Mouse (Mus musculus): ENCODE data around the gene Arhgap24. TPM values are rescaled to one million over a fixed set of nuclear protein-coding genes. Genes with fewer than 3 reads are reported as not detected.

Arhgap24 gene
- polyA plus RNA-seq, 1 experiment from 2014 or later, result 13.0 TPM

DNA sequence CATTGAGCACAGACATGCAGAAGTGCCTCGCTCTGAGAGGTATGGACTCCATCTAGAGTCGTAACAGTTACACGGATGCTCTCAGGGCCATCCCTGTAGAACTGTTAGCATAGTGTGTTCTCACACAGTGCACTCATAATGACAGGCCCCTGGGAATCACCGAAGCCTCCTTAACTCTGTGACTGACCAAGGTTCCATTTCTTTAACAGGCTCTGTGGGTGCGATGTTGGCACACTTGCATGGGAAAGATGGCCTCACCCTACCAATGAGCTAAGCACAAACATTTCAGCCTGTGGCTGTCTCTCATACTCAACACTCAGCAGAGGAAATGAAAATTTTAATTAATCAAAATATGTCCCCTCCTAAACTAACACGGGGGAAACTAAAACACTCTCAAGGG is 134.1 kb downstream of the Arhgap24 start:
- no peak overlapping the region for H3K4me2 ChIP-seq (ENCODE audit: low read depth, severe bottlenecking)
- H3K9ac ChIP-seq (ENCODE audit: low read length), result no peak overlapping the region
- no peak overlapping the region for H3K27ac ChIP-seq (replicated peaks; ENCODE audit: low read depth, low read length)
- ATAC-seq (ENCODE audit: insufficient number of reproducible peaks, low FRiP score, low TSS enrichment, low read depth) (no peak), DNase-seq (ENCODE audit: low spot score) (no peak)
- no peaks in the 10 kb centered on the region for H3K36me3 ChIP-seq (ENCODE audit: control insufficient read depth, insufficient read depth, low read length)
- no peaks in the 10 kb centered on the region for H3K9me3 ChIP-seq (ENCODE audit: control insufficient read depth, low read length)
- H3K4me1 ChIP-seq (ENCODE audit: control insufficient read depth, insufficient read depth, low read length), result no peaks in the 10 kb centered on the region
- 96% methylated on average over 6 of the region's 6 CpGs for WGBS
- H3K27me3 ChIP-seq (ENCODE audit: control insufficient read depth, insufficient read depth, low read length), result no peaks in the 10 kb centered on the region
- H3K4me3 ChIP-seq (ENCODE audit: low read depth, low read length), result no peak overlapping the region

- H3K4me2 ChIP-seq (ENCODE audit: low read depth, severe bottlenecking), result no peak overlapping the region
- H3K9me3 ChIP-seq (ENCODE audit: control insufficient read depth, low read length), result no peaks in the 10 kb centered on the region
- ATAC-seq (ENCODE audit: insufficient number of reproducible peaks, low FRiP score, low TSS enrichment, low read depth), result no peak
- H3K27me3 ChIP-seq (ENCODE audit: control insufficient read depth, insufficient read depth, low read length), result no peaks in the 10 kb centered on the region
- H3K9ac ChIP-seq (ENCODE audit: low read length), result no peak overlapping the region
- DNase-seq (ENCODE audit: low spot score), result no peak
- H3K36me3 ChIP-seq (ENCODE audit: control insufficient read depth, insufficient read depth, low read length), result no peaks in the 10 kb centered on the region
- H3K4me1 ChIP-seq (ENCODE audit: control insufficient read depth, insufficient read depth, low read length), result no peaks in the 10 kb centered on the region
- H3K4me3 ChIP-seq (ENCODE audit: low read depth, low read length), result no peak overlapping the region
- H3K27ac ChIP-seq (replicated peaks; ENCODE audit: low read depth, low read length), result no peak overlapping the region
- WGBS, result 88% methylated on average over 1 of the region's 1 CpGs
Measured at GRCm38 (mm10) chr5:102621036-102621435, 139.8 kb downstream of the Arhgap24 start.

- no peak overlapping the region for H3K4me2 ChIP-seq (ENCODE audit: low read depth, severe bottlenecking)
- WGBS, result 96% methylated on average over 3 of the region's 3 CpGs
- DNase-seq (ENCODE audit: low spot score), result no peak
Measured at GRCm38 (mm10) chr5:102623807-102624435, 142.7 kb downstream of the Arhgap24 start.

DNA sequence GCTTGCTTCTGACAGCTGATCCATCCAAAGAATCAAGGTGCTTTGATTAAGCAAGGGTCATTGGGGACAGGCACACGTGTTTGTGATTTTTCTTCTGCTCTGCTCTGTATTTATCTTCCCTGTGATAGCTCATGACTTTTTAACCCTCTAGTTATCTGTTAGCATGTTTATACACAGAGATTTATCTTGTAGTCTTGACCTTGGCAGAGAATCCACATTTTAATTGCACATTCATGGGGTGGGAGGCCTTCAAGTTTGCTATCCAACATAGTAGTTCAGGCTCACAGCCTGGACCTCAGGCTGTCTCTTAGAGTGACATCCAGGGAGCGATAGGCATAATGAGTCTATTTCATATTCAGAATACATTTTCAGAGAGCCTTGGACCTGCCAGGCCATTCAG is 145.5 kb downstream of the Arhgap24 start:
- ATAC-seq (ENCODE audit: insufficient number of reproducible peaks, low FRiP score, low TSS enrichment, low read depth) (no peak), DNase-seq (ENCODE audit: low spot score) (no peak)
- Histone ChIP-seq H3K4me2 (ENCODE audit: low read depth, severe bottlenecking) (no peak overlapping the region), H3K27ac (replicated peaks; ENCODE audit: low read depth, low read length) (no peak overlapping the region), H3K36me3 (ENCODE audit: control insufficient read depth, insufficient read depth, low read length) (no peaks in the 10 kb centered on the region), H3K9ac (ENCODE audit: low read length) (no peak overlapping the region), H3K9me3 (ENCODE audit: control insufficient read depth, low read length) (no peaks in the 10 kb centered on the region), H3K4me1 (ENCODE audit: control insufficient read depth, insufficient read depth, low read length) (no peaks in the 10 kb centered on the region), H3K27me3 (ENCODE audit: control insufficient read depth, insufficient read depth, low read length) (no peaks in the 10 kb centered on the region), H3K4me3 (ENCODE audit: low read depth, low read length) (no peak overlapping the region)
- WGBS, result 64% methylated on average over 2 of the region's 2 CpGs

More at GRCm38 (mm10) chr5:102623807-102624435, 142.7 kb downstream of the Arhgap24 start:
- Histone ChIP-seq H3K4me1 (ENCODE audit: control insufficient read depth, insufficient read depth, low read length) (no peaks in the 10 kb centered on the region), H3K9ac (ENCODE audit: low read length) (no peak overlapping the region), H3K4me3 (ENCODE audit: low read depth, low read length) (no peak overlapping the region), H3K36me3 (ENCODE audit: control insufficient read depth, insufficient read depth, low read length) (no peaks in the 10 kb centered on the region), H3K9me3 (ENCODE audit: control insufficient read depth, low read length) (no peaks in the 10 kb centered on the region), H3K27me3 (ENCODE audit: control insufficient read depth, insufficient read depth, low read length) (no peaks in the 10 kb centered on the region), H3K27ac (replicated peaks; ENCODE audit: low read depth, low read length) (no peak overlapping the region)
- ATAC-seq (ENCODE audit: insufficient number of reproducible peaks, low FRiP score, low TSS enrichment, low read depth), result no peak

GRCm38 (mm10) chr5:102629362-102629771 is 148.2 kb downstream of the Arhgap24 start:
- H3K36me3 ChIP-seq (ENCODE audit: control insufficient read depth, insufficient read depth, low read length), result no peaks in the 10 kb centered on the region
- no peaks in the 10 kb centered on the region for H3K9me3 ChIP-seq (ENCODE audit: control insufficient read depth, low read length)
- H3K4me1 ChIP-seq (ENCODE audit: control insufficient read depth, insufficient read depth, low read length), result no peaks in the 10 kb centered on the region
- WGBS, result 60% methylated on average over 11 of the region's 11 CpGs
- ATAC-seq (ENCODE audit: insufficient number of reproducible peaks, low FRiP score, low TSS enrichment, low read depth), result no peak
- no peak overlapping the region for H3K4me3 ChIP-seq (ENCODE audit: low read depth, low read length)
- peak; percentile 27 for DNase-seq (ENCODE audit: low spot score)
- no peak overlapping the region for H3K9ac ChIP-seq (ENCODE audit: low read length)
- no peak overlapping the region for H3K27ac ChIP-seq (replicated peaks; ENCODE audit: low read depth, low read length)
- no peak overlapping the region for H3K4me2 ChIP-seq (ENCODE audit: low read depth, severe bottlenecking)
- no peaks in the 10 kb centered on the region for H3K27me3 ChIP-seq (ENCODE audit: control insufficient read depth, insufficient read depth, low read length)

DNA sequence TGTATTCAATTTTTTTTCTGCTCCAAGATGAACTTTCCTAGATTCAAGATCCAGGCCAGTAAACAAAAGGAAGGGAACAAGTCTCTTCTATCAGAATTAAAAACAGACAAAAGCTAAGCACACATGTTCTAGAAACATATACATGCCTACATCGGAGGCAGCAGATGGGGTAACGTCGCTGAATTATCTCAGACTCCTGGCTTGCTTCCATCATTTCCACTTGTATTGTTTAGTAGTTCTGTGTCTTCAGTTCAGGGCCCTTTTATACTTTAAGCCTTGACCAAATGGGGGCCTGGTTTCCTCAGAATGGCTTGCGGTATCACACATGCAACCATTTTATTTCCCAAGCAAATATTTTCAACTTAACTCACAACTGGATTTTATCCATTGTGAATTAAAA is 154.4 kb downstream of the Arhgap24 start:
- ATAC-seq (ENCODE audit: insufficient number of reproducible peaks, low FRiP score, low TSS enrichment, low read depth), result no peak
- no peak for DNase-seq (ENCODE audit: low spot score)
- Histone ChIP-seq H3K36me3 (ENCODE audit: control insufficient read depth, insufficient read depth, low read length) (no peaks in the 10 kb centered on the region), H3K4me1 (ENCODE audit: control insufficient read depth, insufficient read depth, low read length) (0 out of 2 replicates have a peak, but pooled peaks cover 2% of the 10 kb centered on the region), H3K27ac (replicated peaks; ENCODE audit: low read depth, low read length) (no peak overlapping the region), H3K27me3 (ENCODE audit: control insufficient read depth, insufficient read depth, low read length) (no peaks in the 10 kb centered on the region), H3K4me3 (ENCODE audit: low read depth, low read length) (no peak overlapping the region), H3K9me3 (ENCODE audit: control insufficient read depth, low read length) (no peaks in the 10 kb centered on the region), H3K4me2 (ENCODE audit: low read depth, severe bottlenecking) (no peak overlapping the region), H3K9ac (ENCODE audit: low read length) (no peak overlapping the region)
- WGBS, result 90% methylated on average over 4 of the region's 4 CpGs

- Histone ChIP-seq H3K9me3 (ENCODE audit: control insufficient read depth, low read length) (no peaks in the 10 kb centered on the region), H3K4me3 (ENCODE audit: low read depth, low read length) (no peak overlapping the region), H3K4me2 (ENCODE audit: low read depth, severe bottlenecking) (no peak overlapping the region), H3K9ac (ENCODE audit: low read length) (no peak overlapping the region), H3K36me3 (ENCODE audit: control insufficient read depth, insufficient read depth, low read length) (no peaks in the 10 kb centered on the region), H3K4me1 (ENCODE audit: control insufficient read depth, insufficient read depth, low read length) (0 out of 2 replicates have a peak, but pooled peaks cover 2% of the 10 kb centered on the region), H3K27me3 (ENCODE audit: control insufficient read depth, insufficient read depth, low read length) (no peaks in the 10 kb centered on the region), H3K27ac (replicated peaks; ENCODE audit: low read depth, low read length) (0 out of 2 replicates have a peak overlapping the region, but pooled peaks have one; percentile 32)
- peak; percentile 30 for DNase-seq (ENCODE audit: low spot score)
- no peak for ATAC-seq (ENCODE audit: insufficient number of reproducible peaks, low FRiP score, low TSS enrichment, low read depth)
- WGBS, result 21% methylated on average over 7 of the region's 7 CpGs
Measured at GRCm38 (mm10) chr5:102639782-102640559, 158.8 kb downstream of the Arhgap24 start.

DNA sequence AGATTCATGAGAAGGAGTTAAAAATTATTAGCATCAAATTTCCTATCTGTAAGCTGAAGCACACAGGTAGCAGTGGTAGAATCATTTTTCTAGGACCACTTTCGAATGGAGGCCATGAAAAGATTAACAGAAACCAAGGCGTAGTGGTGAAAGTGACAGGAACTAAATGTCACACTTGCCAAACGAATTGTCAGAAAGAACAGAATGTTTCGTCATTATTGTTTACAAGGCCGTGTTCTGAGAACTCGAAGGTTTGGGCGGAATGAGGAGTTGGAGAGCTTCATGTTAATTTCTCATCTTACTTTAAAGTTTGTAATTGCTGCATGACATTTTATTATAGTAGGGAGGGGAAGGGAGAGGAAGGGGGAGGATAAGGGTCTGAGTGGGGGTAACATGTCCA is 162.2 kb downstream of the Arhgap24 start:
- no peak for DNase-seq (ENCODE audit: low spot score)
- WGBS, result 79% methylated on average over 7 of the region's 7 CpGs
- H3K9me3 ChIP-seq (ENCODE audit: control insufficient read depth, low read length), result no peaks in the 10 kb centered on the region

More for the DNA sequence above, 162.2 kb downstream of the Arhgap24 start:
- H3K4me1 ChIP-seq (ENCODE audit: control insufficient read depth, insufficient read depth, low read length), result 0 out of 2 replicates have a peak, but pooled peaks cover 2% of the 10 kb centered on the region
- no peak for ATAC-seq (ENCODE audit: insufficient number of reproducible peaks, low FRiP score, low TSS enrichment, low read depth)
- no peak overlapping the region for H3K4me3 ChIP-seq (ENCODE audit: low read depth, low read length)
- no peaks in the 10 kb centered on the region for H3K36me3 ChIP-seq (ENCODE audit: control insufficient read depth, insufficient read depth, low read length)
- H3K4me2 ChIP-seq (ENCODE audit: low read depth, severe bottlenecking), result no peak overlapping the region
- H3K9ac ChIP-seq (ENCODE audit: low read length), result no peak overlapping the region
- H3K27me3 ChIP-seq (ENCODE audit: control insufficient read depth, insufficient read depth, low read length), result no peaks in the 10 kb centered on the region
- H3K27ac ChIP-seq (replicated peaks; ENCODE audit: low read depth, low read length), result no peak overlapping the region
